Mouse (Mus musculus) kidney, embryonic 14.5 days (tissue): ENCODE data around the gene Ubd. TPM values are rescaled to one million over a fixed set of nuclear protein-coding genes. Genes with fewer than 3 reads are reported as not detected.
A peak's percentile ranks its signal among the peaks of the same experiment; 100 is the strongest.

Source experiments
- ATAC-seq: fragments of 200-750 bp; cut with Nextera tagmentation; 2 replicates; pipeline ENCODE4 v1.8.0; 2017; ENCODE audit warnings: moderate number of reproducible peaks, mild to moderate bottlenecking, moderate TSS enrichment, moderate library complexity; ENCODE audit not compliant: low FRiP score, low TSS enrichment
- H3K27ac ChIP-seq: fragments of 300-500 bp; sonication (generic); 2 replicates; pipeline ENCODE4 v1.5.1; 2014; ENCODE audit warnings: low read depth, mild to moderate bottlenecking, low read length, moderate library complexity, mixed read lengths
- H3K27me3 ChIP-seq: fragments of 300-500 bp; sonication (generic); 2 replicates; pipeline ENCODE4 v1.6.1; 2014; ENCODE audit warnings: mild to moderate bottlenecking, low read length; ENCODE audit not compliant: control insufficient read depth, insufficient read depth
- H3K36me3 ChIP-seq: fragments of 300-500 bp; sonication (generic); 2 replicates; pipeline ENCODE4 v1.6.1; 2014; ENCODE audit warnings: low read length, mixed read lengths; ENCODE audit not compliant: control insufficient read depth, insufficient read depth
- H3K4me1 ChIP-seq: fragments of 300-500 bp; sonication (generic); 2 replicates; pipeline ENCODE4 v1.6.1; 2014; ENCODE audit warnings: low read length, mixed read lengths; ENCODE audit not compliant: control insufficient read depth, insufficient read depth
- H3K4me2 ChIP-seq: fragments of 300-500 bp; sonication (generic); replicated peaks from 2 replicates; pipeline ENCODE4 v1.6.1; 2014; ENCODE audit warnings: low read depth, mild to moderate bottlenecking, low read length
- H3K4me3 ChIP-seq: fragments of 300-500 bp; sonication (generic); 2 replicates; pipeline ENCODE4 v1.5.1; 2014; ENCODE audit warnings: mild to moderate bottlenecking, low read length
- H3K9ac ChIP-seq: fragments of 300-500 bp; sonication (generic); 2 replicates; pipeline ENCODE4 v1.6.1; 2014; ENCODE audit warnings: low read depth, mild to moderate bottlenecking, low read length, moderate library complexity
- H3K9me3 ChIP-seq: fragments of 300-500 bp; sonication (generic); 2 replicates; pipeline ENCODE4 v1.6.1; 2016; ENCODE audit warnings: low read length; ENCODE audit not compliant: control insufficient read depth
- WGBS: fragments of 180-500 bp; shearing (Covaris S2); extraction: QIAGEN DNeasy Blood & Tissue Kit; methylation state at CpG from one replicate; pipeline ENCODE4 v1.1.7; 2014; 5-methylcytosine and 5-hydroxymethylcytosine counted together
- polyA plus RNA-seq: library from polyadenylated mRNA; unstranded; fragments of >200 nt; fragmentation: Nextera tagmentation; extraction: Ambion mirVana; gene quantifications from 2 replicates; pipeline ENCODE4 v1.2.1, GENCODE M21; 2014

Ubd gene
- not detected in 2 replicates for polyA plus RNA-seq

DNA sequence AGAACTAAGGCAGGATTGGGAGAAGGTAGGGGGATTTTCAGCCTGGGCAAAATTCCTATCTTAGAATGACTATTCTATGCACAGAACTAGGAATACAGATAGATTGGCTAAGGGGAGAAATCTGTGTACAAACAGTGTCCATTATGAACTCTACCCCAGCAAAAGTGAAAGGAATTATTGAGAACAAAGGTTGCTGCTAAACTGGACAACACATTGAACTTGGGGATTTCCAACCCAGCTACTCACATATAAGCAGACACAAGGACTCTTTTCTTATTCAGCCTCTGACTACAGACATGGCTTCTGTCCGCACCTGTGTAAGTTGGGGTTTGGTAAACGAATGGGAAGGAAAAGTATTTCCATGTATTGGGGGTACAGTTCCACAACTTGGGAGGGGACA lies at the start of gene Ubd:
TSS of gene Ubd (plus strand) at position 237 of the 400 bp plus-strand sequence.
- H3K27me3 ChIP-seq = peaks cover 28% of the 10 kb centered on the region
- H3K4me1 ChIP-seq = 0 out of 2 replicates have a peak, but pooled peaks cover 4% of the 10 kb centered on the region
- no peak for ATAC-seq
- H3K36me3 ChIP-seq = no peaks in the 10 kb centered on the region
- H3K4me2 ChIP-seq = no peak within 1 kb of the TSS
- H3K27ac ChIP-seq = no peak within 1 kb of the TSS
- 92% methylated on average over 2 of the region's 2 CpGs for WGBS
- H3K9ac ChIP-seq = no peak within 1 kb of the TSS
- no peak within 1 kb of the TSS for H3K4me3 ChIP-seq
- H3K9me3 ChIP-seq = no peaks in the 10 kb centered on the region

DNA sequence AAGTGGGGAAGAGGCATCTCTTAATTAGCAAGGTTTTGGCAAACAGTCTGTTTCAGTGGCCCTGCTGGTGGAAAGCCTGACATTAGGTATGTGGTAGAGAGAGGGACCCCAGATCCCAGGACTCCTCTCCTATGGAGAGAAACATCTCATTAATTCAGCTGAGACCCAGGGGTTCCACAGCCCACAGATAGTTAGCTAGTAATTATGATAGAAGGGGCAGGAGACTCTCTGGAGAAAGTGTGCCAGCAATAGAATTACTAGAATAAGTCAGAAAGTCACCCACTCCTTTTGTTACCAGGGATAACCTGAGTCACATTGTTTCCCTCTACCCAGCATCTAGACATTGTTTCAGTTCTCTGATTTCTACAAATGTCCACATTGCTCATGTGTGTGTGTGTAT lies 32.3 kb upstream of the Ubd start, which contains the start of gene Olfr93:
TSS of gene Olfr93 (minus strand) at position 101 of the 400 bp plus-strand sequence.
- H3K36me3 ChIP-seq = no peaks in the 10 kb centered on the region
- no peak within 1 kb of the TSS for H3K4me3 ChIP-seq
- H3K4me1 ChIP-seq = no peaks in the 10 kb centered on the region
- H3K27ac ChIP-seq = no peak within 1 kb of the TSS
- H3K4me2 ChIP-seq = no peak within 1 kb of the TSS
- no peak for ATAC-seq
- no peak within 1 kb of the TSS for H3K9ac ChIP-seq
- no peaks in the 10 kb centered on the region for H3K27me3 ChIP-seq
- H3K9me3 ChIP-seq = no peaks in the 10 kb centered on the region

DNA sequence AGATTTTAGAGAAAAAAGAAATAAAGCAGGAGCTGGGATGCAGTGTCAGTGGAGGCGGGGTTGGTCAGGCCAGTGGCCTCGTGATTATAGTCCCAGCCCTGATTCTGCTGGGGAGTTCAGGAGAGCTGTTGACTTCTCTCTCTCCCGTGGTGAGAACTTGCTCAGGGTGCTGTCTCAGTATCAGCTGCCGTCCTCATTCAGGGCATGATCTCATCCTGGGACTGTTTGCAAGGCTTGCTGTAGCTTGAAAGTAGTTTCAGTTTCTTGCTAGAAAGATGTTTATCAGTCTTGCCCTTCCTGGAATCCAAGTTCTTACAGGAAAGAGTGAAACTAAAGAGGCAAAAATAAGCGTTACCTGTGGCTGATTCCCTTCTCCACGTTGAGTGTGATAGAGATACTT lies 8.2 kb upstream of the Ubd start:
- H3K4me3 ChIP-seq = no peak overlapping the region
- H3K27me3 ChIP-seq = no peaks in the 10 kb centered on the region
- no peak overlapping the region for H3K9ac ChIP-seq
- H3K36me3 ChIP-seq = no peaks in the 10 kb centered on the region
- no peaks in the 10 kb centered on the region for H3K4me1 ChIP-seq
- no peak overlapping the region for H3K4me2 ChIP-seq
- no peak for ATAC-seq
- 39% methylated on average over 6 of the region's 6 CpGs for WGBS
- no peaks in the 10 kb centered on the region for H3K9me3 ChIP-seq
- no peak overlapping the region for H3K27ac ChIP-seq

GRCm38 (mm10) chr17:37190711-37191110 lies 3.0 kb upstream of the Ubd start:
- ATAC-seq = no peak
- H3K9me3 ChIP-seq = no peaks in the 10 kb centered on the region
- H3K27me3 ChIP-seq = no peaks in the 10 kb centered on the region; the same call in 1 of the 2 replicates
- no peak overlapping the region for H3K4me3 ChIP-seq
- no peaks in the 10 kb centered on the region for H3K36me3 ChIP-seq
- H3K27ac ChIP-seq = no peak overlapping the region
- H3K4me2 ChIP-seq = no peak overlapping the region
- no peaks in the 10 kb centered on the region for H3K4me1 ChIP-seq
- no peak overlapping the region for H3K9ac ChIP-seq
- WGBS = 29% methylated on average over 2 of the region's 2 CpGs

- ATAC-seq = no peak
- H3K4me1 ChIP-seq = 0 out of 2 replicates have a peak, but pooled peaks cover 4% of the 10 kb centered on the region
- H3K36me3 ChIP-seq = no peaks in the 10 kb centered on the region
- H3K4me3 ChIP-seq = no peak overlapping the region
- no peaks in the 10 kb centered on the region for H3K9me3 ChIP-seq
- H3K27me3 ChIP-seq = peaks cover 22% of the 10 kb centered on the region
- no peak overlapping the region for H3K9ac ChIP-seq
- H3K27ac ChIP-seq = no peak overlapping the region
- no peak overlapping the region for H3K4me2 ChIP-seq
Observed at GRCm38 (mm10) chr17:37193032-37193431, 660 bp upstream of the Ubd start.

DNA sequence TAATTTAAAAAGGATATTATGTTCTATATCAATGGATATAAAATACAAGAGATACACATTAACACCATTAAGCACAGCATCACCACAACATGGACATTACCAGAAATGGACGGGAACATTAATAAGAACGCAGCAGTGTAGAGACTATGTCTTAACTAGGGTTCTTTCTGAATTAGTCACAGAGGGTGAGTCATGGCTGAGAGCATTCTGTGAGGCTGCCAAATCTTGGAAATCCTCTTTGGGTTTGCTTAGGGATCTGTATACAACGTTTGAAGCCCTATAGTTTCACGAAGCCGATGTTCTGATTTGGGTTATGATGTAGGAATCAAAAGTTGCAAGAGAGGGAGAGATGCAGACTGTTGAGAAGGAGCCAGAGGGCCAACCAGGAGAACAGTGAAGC lies 1.1 kb downstream of the Ubd start:
- peaks cover 30% of the 10 kb centered on the region for H3K27me3 ChIP-seq

DNA sequence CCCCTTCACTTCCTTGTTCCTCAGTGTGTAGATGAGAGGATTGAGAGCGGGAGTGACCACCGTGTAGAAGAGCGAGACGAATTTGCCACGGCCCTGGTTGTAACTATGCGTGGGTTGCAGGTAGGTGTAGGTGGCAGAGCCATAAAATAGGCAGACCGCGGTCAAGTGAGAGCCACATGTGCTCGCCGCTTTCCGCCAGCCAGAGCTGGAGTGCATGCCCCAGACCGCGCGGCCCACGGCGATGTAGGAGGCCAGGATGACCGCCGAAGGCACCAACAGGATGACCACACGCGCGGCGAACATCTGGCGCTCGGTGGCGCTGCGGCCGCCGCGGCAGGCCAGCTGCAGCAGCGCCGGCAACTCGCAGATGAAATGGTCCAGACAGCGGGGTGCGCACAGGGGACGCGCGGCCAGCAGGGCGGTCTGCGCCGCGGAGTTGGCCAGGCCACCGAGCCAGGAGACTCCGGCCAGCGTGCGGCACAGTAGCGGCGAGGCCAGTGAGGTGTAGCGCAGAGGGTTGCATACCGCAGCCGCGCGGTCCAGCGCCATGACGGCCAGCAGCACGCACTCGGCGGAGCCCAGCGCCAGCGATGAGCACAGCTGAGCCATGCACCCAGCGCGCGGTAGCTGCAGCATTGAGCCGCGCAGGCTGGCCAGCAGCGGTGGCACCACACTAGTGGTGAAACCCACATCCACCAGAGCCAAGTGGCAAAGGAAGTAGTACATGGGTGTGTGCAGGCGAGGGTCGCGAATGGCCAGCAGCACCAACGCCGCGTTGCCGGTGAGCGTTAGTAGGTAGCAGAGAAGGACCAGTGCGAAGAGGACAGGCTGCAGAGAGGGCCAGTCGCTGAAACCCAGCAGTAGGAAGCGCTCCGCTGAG lies 3.4 kb downstream of the Ubd start:
- WGBS = 1% methylated on average over 77 of the region's 77 CpGs
- H3K27ac ChIP-seq = no peak overlapping the region
- no peaks in the 10 kb centered on the region for H3K36me3 ChIP-seq
- peak; percentile 91 for ATAC-seq
- H3K4me2 ChIP-seq = peak overlapping the region; percentile 87
- peak overlapping the region; percentile 52 for H3K4me3 ChIP-seq
- peaks cover 30% of the 10 kb centered on the region for H3K27me3 ChIP-seq
- H3K4me1 ChIP-seq = 0 out of 2 replicates have a peak, but pooled peaks cover 4% of the 10 kb centered on the region
- no peaks in the 10 kb centered on the region for H3K9me3 ChIP-seq
- peak overlapping the region; percentile 40; the same call in 1 of the 2 replicates for H3K9ac ChIP-seq

More for the DNA sequence above, 1.1 kb downstream of the Ubd start:
- Histone ChIP-seq H3K4me3 (no peak overlapping the region), H3K4me2 (no peak overlapping the region), H3K27ac (no peak overlapping the region), H3K4me1 (0 out of 2 replicates have a peak, but pooled peaks cover 4% of the 10 kb centered on the region), H3K9me3 (no peaks in the 10 kb centered on the region), H3K36me3 (no peaks in the 10 kb centered on the region), H3K9ac (no peak overlapping the region)
- ATAC-seq = no peak
- 94% methylated on average over 5 of the region's 5 CpGs for WGBS

- no peak within 1 kb of the TSS for H3K4me3 ChIP-seq
- no peak within 1 kb of the TSS for H3K4me2 ChIP-seq
- 75% methylated on average over 2 of the region's 2 CpGs for WGBS
- H3K36me3 ChIP-seq = no peaks in the 10 kb centered on the region
- no peak within 1 kb of the TSS for H3K9ac ChIP-seq
- no peak within 1 kb of the TSS for H3K27ac ChIP-seq
- H3K4me1 ChIP-seq = 0 out of 2 replicates have a peak, but pooled peaks cover 4% of the 10 kb centered on the region
- peaks cover 29% of the 10 kb centered on the region for H3K27me3 ChIP-seq
- no peak for ATAC-seq
- no peaks in the 10 kb centered on the region for H3K9me3 ChIP-seq
Observed at GRCm38 (mm10) chr17:37200894-37201293, 7.2 kb downstream of the Ubd start, which contains the start of gene Olfr94. Gene Olfr94 (minus strand): TSS chr17:37200994.
